Mouse (Mus musculus) CD8-positive naive resting alpha-beta T cell, adult 2 months (primary cell): ENCODE measurements around the gene Tas2r107.
"Not testable (repeated sequence)": the region's sequence is repeated elsewhere in the genome, so short reads cannot be mapped to it uniquely, and the experiment has no call there.

Experiments used
- DNase-seq, 2 experiments: peaks; one replicate each; pipeline ENCODE4 v3.0.0; 2022; ENCODE audit warnings: low read depth in 2 of 2, low spot score in 2 of 2

The Tas2r107 gene

DNA sequence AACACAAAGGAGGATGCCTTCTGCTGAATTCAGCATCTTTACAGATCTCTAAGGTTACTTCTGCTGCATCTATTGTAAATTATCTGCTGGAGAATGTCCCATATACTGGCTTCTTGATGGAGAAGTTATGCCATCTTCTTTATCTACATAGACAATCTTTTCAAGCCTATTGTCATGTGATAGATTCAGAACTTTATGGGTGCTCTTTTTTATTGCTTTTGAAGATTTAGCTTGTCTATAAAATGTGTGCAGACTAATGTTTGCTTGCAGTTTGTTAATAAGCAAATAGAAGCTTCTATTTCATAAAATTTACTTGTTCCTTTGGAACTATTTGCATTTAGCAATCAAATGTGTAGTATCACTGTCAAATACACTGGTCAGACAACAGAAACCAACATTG lies at the start of gene Tas2r107:
Gene Tas2r107 (minus strand): TSS at position 101 of the 400 bp plus-strand sequence.
- DNase-seq: no peak

DNA sequence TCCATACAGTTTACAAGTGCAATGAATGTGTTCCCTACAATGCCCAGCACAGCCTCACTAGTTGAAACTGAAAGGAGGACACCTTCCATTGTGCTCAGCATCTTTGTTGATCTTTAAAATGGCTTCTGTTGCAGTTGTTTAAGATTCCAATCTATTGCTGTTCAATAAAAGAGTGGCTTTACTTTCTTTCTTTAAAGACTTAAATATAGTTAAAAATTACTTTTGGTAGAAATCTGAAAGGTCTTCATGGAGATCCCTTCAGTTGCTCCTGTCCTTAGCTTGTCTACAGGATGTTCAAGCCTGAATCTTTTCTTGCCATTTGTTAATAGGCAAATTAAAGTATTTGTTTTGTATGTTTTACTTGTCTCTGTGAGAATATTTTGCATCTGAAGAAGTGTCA lies 30.0 kb upstream of the Tas2r107 start, which contains the start of gene Tas2r114:
Gene Tas2r114 (minus strand): TSS at position 101 of the 400 bp plus-strand sequence.
- DNase-seq: no peak

- no peak for DNase-seq
These were observed 27.4 kb upstream of the Tas2r107 start, which contains the start of gene Tas2r105 for GRCm38 (mm10) chr6:131687395-131687794. Gene Tas2r105, minus strand, starts transcription at chr6:131687495.

- no peak for DNase-seq
These were observed 25.7 kb upstream of the Tas2r107 start, which contains the start of gene Tas2r104 for GRCm38 (mm10) chr6:131685644-131686043. Gene Tas2r104, minus strand, starts transcription at chr6:131685744.

DNA sequence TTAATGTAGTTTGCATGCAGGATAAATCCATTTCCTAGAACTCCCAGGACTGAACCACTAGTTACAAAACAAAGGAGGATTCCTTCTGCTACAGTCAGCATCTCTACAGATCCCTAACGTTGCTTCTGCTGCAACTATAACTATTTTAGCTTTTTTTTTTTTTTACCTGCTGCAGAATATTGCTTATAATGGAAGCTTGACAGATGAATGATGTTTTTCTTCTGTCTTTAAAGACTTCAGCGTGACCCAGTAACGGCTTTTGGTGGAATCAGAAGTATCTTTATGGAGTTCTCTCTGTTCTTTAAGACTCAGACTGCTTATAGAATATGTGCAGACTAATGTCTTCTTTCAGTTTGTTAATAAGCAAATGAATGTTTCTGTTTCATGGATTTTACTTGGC lies 18.8 kb upstream of the Tas2r107 start, which contains the start of gene Tas2r106:
Gene Tas2r106 (minus strand): TSS at position 101 of the 400 bp plus-strand sequence.
- DNase-seq: no peak

GRCm38 (mm10) chr6:131630812-131631211 lies 29.1 kb downstream of the Tas2r107 start, which contains the start of gene Tas2r130:
Gene Tas2r130, minus strand, starts transcription at chr6:131630912.
- DNase-seq: no peak

GRCm38 (mm10) chr6:131609956-131610355 lies 50.0 kb downstream of the Tas2r107 start:
- not testable (repeated sequence) for DNase-seq
